Mouse (Mus musculus): ENCODE data around the gene H2al1c.
"Not testable (repeated sequence)": the region's sequence is repeated elsewhere in the genome, so short reads cannot be mapped to it uniquely, and the experiment has no call there.

Gene H2al1c

GRCm38 (mm10) chrX:11305355-11305754, at the start of gene H2al1c:
Gene H2al1c (plus strand): TSS chrX:11305655.
- not testable (repeated sequence) for DNase-seq (ENCODE audit: low spot score in 2 of 2)

GRCm38 (mm10) chrX:11264918-11265317, 40.5 kb upstream of the H2al1c start:
- no peak for DNase-seq (ENCODE audit: low spot score in 2 of 2)

- peak in 1 of 2 experiments; percentile 27 for DNase-seq (ENCODE audit: low spot score in 2 of 2)
Observed at GRCm38 (mm10) chrX:11267791-11268190, 37.7 kb upstream of the H2al1c start.

- DNase-seq (ENCODE audit: low spot score in 2 of 2) = no peak
Observed at GRCm38 (mm10) chrX:11269074-11269473, 36.4 kb upstream of the H2al1c start.

- no peak for DNase-seq (ENCODE audit: low spot score in 2 of 2)
Observed at GRCm38 (mm10) chrX:11273190-11273589, 32.3 kb upstream of the H2al1c start.

- no peak for DNase-seq (ENCODE audit: low spot score in 2 of 2)
Observed at GRCm38 (mm10) chrX:11277083-11277482, 28.4 kb upstream of the H2al1c start.

GRCm38 (mm10) chrX:11280741-11281140, 24.7 kb upstream of the H2al1c start:
- no peak for DNase-seq (ENCODE audit: low spot score in 2 of 2)

- no peak for DNase-seq (ENCODE audit: low spot score in 2 of 2)
Observed at GRCm38 (mm10) chrX:11288306-11288882, 17.1 kb upstream of the H2al1c start.

GRCm38 (mm10) chrX:11289244-11289643, 16.2 kb upstream of the H2al1c start:
- DNase-seq (ENCODE audit: low spot score in 2 of 2) = no peak

- not testable (repeated sequence) for DNase-seq (ENCODE audit: low spot score in 2 of 2)
Observed at GRCm38 (mm10) chrX:11298957-11299356, 6.5 kb upstream of the H2al1c start, which contains the start of gene H2al1a. Gene H2al1a (plus strand): TSS chrX:11299257.

GRCm38 (mm10) chrX:11302132-11302531, 3.3 kb upstream of the H2al1c start, which contains the start of gene H2al1b:
Gene H2al1b (plus strand): TSS chrX:11302432.
- DNase-seq (ENCODE audit: low spot score in 2 of 2) = not testable (repeated sequence)

- DNase-seq (ENCODE audit: low spot score in 2 of 2) = not testable (repeated sequence)
Observed at GRCm38 (mm10) chrX:11308524-11308923, 3.1 kb downstream of the H2al1c start, which contains the start of gene H2al1d. Gene H2al1d (plus strand): TSS chrX:11308824.

- DNase-seq (ENCODE audit: low spot score in 2 of 2) = not testable (repeated sequence)
Observed at GRCm38 (mm10) chrX:11311634-11312033, 6.2 kb downstream of the H2al1c start, which contains the start of gene H2al1e. Gene H2al1e (plus strand): TSS chrX:11311934.

GRCm38 (mm10) chrX:11314858-11315257, 9.4 kb downstream of the H2al1c start, which contains the start of gene H2al1f:
Gene H2al1f (plus strand): TSS chrX:11315158.
- DNase-seq (ENCODE audit: low spot score in 2 of 2) = not testable (repeated sequence)

- DNase-seq (ENCODE audit: low spot score in 2 of 2) = not testable (repeated sequence)
Observed at GRCm38 (mm10) chrX:11317956-11318355, 12.5 kb downstream of the H2al1c start, which contains the start of gene H2al1g. Gene H2al1g (plus strand): TSS chrX:11318256.

GRCm38 (mm10) chrX:11321192-11321591, 15.7 kb downstream of the H2al1c start, which contains the start of gene H2al1h:
Gene H2al1h (plus strand): TSS chrX:11321492.
- DNase-seq (ENCODE audit: low spot score in 2 of 2) = not testable (repeated sequence)

- DNase-seq (ENCODE audit: low spot score in 2 of 2) = not testable (repeated sequence)
Observed at GRCm38 (mm10) chrX:11324359-11324758, 18.9 kb downstream of the H2al1c start, which contains the start of gene H2al1i. Gene H2al1i (plus strand): TSS chrX:11324659.

GRCm38 (mm10) chrX:11327522-11327921, 22.1 kb downstream of the H2al1c start, which contains the start of gene H2al1j:
Gene H2al1j (plus strand): TSS chrX:11327822.
- not testable (repeated sequence) for DNase-seq (ENCODE audit: low spot score in 2 of 2)

GRCm38 (mm10) chrX:11345762-11346161, 40.3 kb downstream of the H2al1c start:
- DNase-seq (ENCODE audit: low spot score in 2 of 2) = no peak

GRCm38 (mm10) chrX:11346756-11347155, 41.3 kb downstream of the H2al1c start:
- no peak for DNase-seq (ENCODE audit: low spot score in 2 of 2)
